Mouse (Mus musculus) heart, embryonic 13.5 days (tissue): ENCODE data around the gene Olfr632. TPM values are rescaled to one million over a fixed set of nuclear protein-coding genes. Genes with fewer than 3 reads are reported as not detected.

Experiments used
- ATAC-seq: fragments of 200-750 bp; cut with Nextera tagmentation; 2 replicates; pipeline ENCODE4 v1.8.0; 2017; ENCODE audit warnings: moderate TSS enrichment; ENCODE audit not compliant: insufficient number of reproducible peaks, low FRiP score, low TSS enrichment; ENCODE audit errors: extremely low read depth
- H3K27ac ChIP-seq: fragments of 300-500 bp; sonication (generic); replicated peaks from 2 replicates; pipeline ENCODE4 v1.5.1; 2015; ENCODE audit warnings: moderate library complexity, mild to moderate bottlenecking, inconsistent platforms
- H3K27me3 ChIP-seq: fragments of 300-500 bp; sonication (generic); replicated peaks from 2 replicates; pipeline ENCODE4 v1.6.1; 2015; ENCODE audit warnings: mild to moderate bottlenecking, inconsistent platforms
- H3K36me3 ChIP-seq: fragments of 300-500 bp; sonication (generic); 2 replicates; pipeline ENCODE4 v1.6.1; 2015; ENCODE audit warnings: mild to moderate bottlenecking, inconsistent platforms
- H3K4me1 ChIP-seq: fragments of 300-500 bp; sonication (generic); 2 replicates; pipeline ENCODE4 v1.6.1; 2015; ENCODE audit warnings: inconsistent platforms
- H3K4me2 ChIP-seq: fragments of 300-500 bp; sonication (generic); 2 replicates; pipeline ENCODE4 v1.6.1; 2015; ENCODE audit warnings: inconsistent platforms, mild to moderate bottlenecking, moderate library complexity
- H3K4me3 ChIP-seq: fragments of 300-500 bp; sonication (generic); 2 replicates; pipeline ENCODE4 v1.5.1; 2015; ENCODE audit warnings: moderate library complexity, mild to moderate bottlenecking, inconsistent platforms
- H3K9ac ChIP-seq: fragments of 300-500 bp; sonication (generic); 2 replicates; pipeline ENCODE4 v1.6.1; 2015; ENCODE audit warnings: inconsistent platforms, mild to moderate bottlenecking, moderate library complexity
- H3K9me3 ChIP-seq: fragments of 300-500 bp; sonication (generic); 2 replicates; pipeline ENCODE4 v1.6.1; 2016; ENCODE audit warnings: inconsistent platforms
- WGBS: fragments of 180-500 bp; shearing (Covaris S2); methylation state at CpG from one replicate; pipeline ENCODE4 v1.1.7; 2015; ENCODE audit warnings: mixed read lengths; 5-methylcytosine and 5-hydroxymethylcytosine counted together
- polyA plus RNA-seq: library from polyadenylated mRNA; unstranded; fragments of >200 nt; fragmentation: Nextera tagmentation; extraction: Ambion mirVana; gene quantifications from 2 replicates; pipeline ENCODE4 v1.2.1, GENCODE M21; 2015

The Olfr632 gene
- polyA plus RNA-seq, 1 experiment from 2014 or later: not detected

DNA sequence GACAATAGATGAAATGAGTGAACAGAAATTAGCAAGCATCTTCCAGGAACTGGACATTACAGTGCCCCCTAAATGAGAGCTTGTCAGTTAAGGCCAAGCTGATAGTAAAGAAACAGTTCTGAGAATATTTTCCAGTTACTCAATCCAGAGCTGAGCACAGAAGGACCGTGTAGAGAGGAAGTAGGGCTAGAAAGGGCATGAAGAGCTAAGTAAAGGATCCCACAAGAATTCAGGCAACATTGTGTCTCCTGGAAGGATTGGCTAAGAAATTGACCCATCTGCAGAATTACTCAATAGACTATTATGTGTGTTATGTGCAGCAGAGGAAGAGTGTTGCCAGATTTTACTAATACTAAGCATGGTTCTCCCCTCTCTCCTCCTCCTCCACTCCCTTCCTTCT, 37.6 kb downstream of the Olfr632 start:
- H3K27me3 ChIP-seq: no peaks in the 10 kb centered on the region
- no peaks in the 10 kb centered on the region for H3K4me1 ChIP-seq
- H3K4me2 ChIP-seq: no peak overlapping the region
- no peak overlapping the region for H3K27ac ChIP-seq
- H3K9me3 ChIP-seq: no peaks in the 10 kb centered on the region
- 50% methylated on average over 1 of the region's 1 CpGs for WGBS
- H3K4me3 ChIP-seq: no peak overlapping the region
- no peaks in the 10 kb centered on the region for H3K36me3 ChIP-seq
- H3K9ac ChIP-seq: no peak overlapping the region
- ATAC-seq: no peak

Other genes with a start within 250 kb of the Olfr632 start
- gene Olfr243, start 219.7 kb upstream of the Olfr632 start, polyA plus RNA-seq: not detected in 2 replicates
- not detected in 2 replicates for gene Olfr628, start 204.0 kb upstream of the Olfr632 start, polyA plus RNA-seq
- gene Olfr629, start 189.4 kb upstream of the Olfr632 start, polyA plus RNA-seq: not detected in 2 replicates
- not detected in 2 replicates for gene Olfr630, start 177.0 kb upstream of the Olfr632 start, polyA plus RNA-seq
- gene Olfr69, start 162.8 kb upstream of the Olfr632 start, polyA plus RNA-seq: not detected in 2 replicates
- gene Olfr68, start 154.6 kb upstream of the Olfr632 start, polyA plus RNA-seq: not detected in 2 replicates
- not detected in 2 replicates for gene Olfr67, start 142.5 kb upstream of the Olfr632 start, polyA plus RNA-seq
- gene Hbb-bt, start 120.4 kb upstream of the Olfr632 start, polyA plus RNA-seq: 7,919 and 10,944 TPM in 2 replicates
- 15,930 and 21,711 TPM in 2 replicates for gene Hbb-bs, start 106.3 kb upstream of the Olfr632 start, polyA plus RNA-seq
- gene Hbb-bh2, start 93.8 kb upstream of the Olfr632 start, polyA plus RNA-seq: not detected in 2 replicates
- gene Hbb-bh1, start 91.2 kb upstream of the Olfr632 start, polyA plus RNA-seq: 230 and 536 TPM in 2 replicates
- gene Hbb-y, start 81.1 kb upstream of the Olfr632 start, polyA plus RNA-seq: 25,617 and 43,684 TPM in 2 replicates
- gene Olfr66, start 48.1 kb upstream of the Olfr632 start, polyA plus RNA-seq: not detected in 2 replicates
- gene Olfr64, start 39.9 kb upstream of the Olfr632 start, polyA plus RNA-seq: not detected in 2 replicates
- not detected in 2 replicates for gene Olfr65, start 30.9 kb upstream of the Olfr632 start, polyA plus RNA-seq
- not detected in 2 replicates for gene Olfr631, start 5.5 kb upstream of the Olfr632 start, polyA plus RNA-seq
- not detected in 2 replicates for gene Olfr633, start 10.1 kb downstream of the Olfr632 start, polyA plus RNA-seq
- gene Olfr635, start 36.8 kb downstream of the Olfr632 start, polyA plus RNA-seq: not detected in 2 replicates
- gene Olfr638, start 64.4 kb downstream of the Olfr632 start, polyA plus RNA-seq: not detected in 2 replicates
- gene Olfr639, start 83.0 kb downstream of the Olfr632 start, polyA plus RNA-seq: not detected in 2 replicates
- not detected in 2 replicates for gene Olfr640, start 91.2 kb downstream of the Olfr632 start, polyA plus RNA-seq
- gene Olfr641, start 101.1 kb downstream of the Olfr632 start, polyA plus RNA-seq: not detected in 2 replicates
- gene Olfr642, start 118.3 kb downstream of the Olfr632 start, polyA plus RNA-seq: not detected in 2 replicates
- gene 4930516K23Rik, start 127.1 kb downstream of the Olfr632 start, polyA plus RNA-seq: not detected in 2 replicates
- gene Olfr644, start 137.5 kb downstream of the Olfr632 start, polyA plus RNA-seq: not detected in 2 replicates
- not detected in 2 replicates for gene Olfr645, start 151.1 kb downstream of the Olfr632 start, polyA plus RNA-seq
- gene Olfr646, start 170.5 kb downstream of the Olfr632 start, polyA plus RNA-seq: not detected in 2 replicates
- not detected in 2 replicates for gene Ubqln5, start 195.5 kb downstream of the Olfr632 start, polyA plus RNA-seq
- gene Olfr643, start 203.1 kb downstream of the Olfr632 start, polyA plus RNA-seq: not detected in 2 replicates
- gene Ubqln3, start 208.9 kb downstream of the Olfr632 start, polyA plus RNA-seq: not detected in 2 replicates
- not detected in 2 replicates for gene Ubqlnl, start 216.2 kb downstream of the Olfr632 start, polyA plus RNA-seq
- gene Olfm5, start 230.5 kb downstream of the Olfr632 start, polyA plus RNA-seq: not detected in 2 replicates
- gene Olfr648, start 249.0 kb downstream of the Olfr632 start, polyA plus RNA-seq: 0.12 and 0.19 TPM in 2 replicates